Mouse (Mus musculus) limb, embryonic 15.5 days (tissue): Measurements from ENCODE around the gene Snw1. TPM values are rescaled to one million over a fixed set of nuclear protein-coding genes. Genes with fewer than 3 reads are reported as not detected.
A peak's percentile ranks its signal among the peaks of the same experiment; 100 is the strongest.

Experiments used
- ATAC-seq: fragments of 200-750 bp; cut with Nextera tagmentation; 2 replicates; pipeline ENCODE4 v1.8.0; 2017; ENCODE audit warnings: low read depth, moderate TSS enrichment; ENCODE audit not compliant: insufficient number of reproducible peaks, low FRiP score, low TSS enrichment
- H3K27ac ChIP-seq: fragments of 300-500 bp; sonication (generic); 2 replicates; pipeline ENCODE4 v1.5.1; 2015; ENCODE audit warnings: moderate library complexity, mild to moderate bottlenecking, inconsistent platforms
- H3K27me3 ChIP-seq: fragments of 300-500 bp; sonication (generic); 2 replicates; pipeline ENCODE4 v1.6.1; 2015; ENCODE audit warnings: inconsistent platforms
- H3K36me3 ChIP-seq: fragments of 300-500 bp; sonication (generic); 2 replicates; pipeline ENCODE4 v1.6.1; 2015; ENCODE audit warnings: inconsistent platforms
- H3K4me1 ChIP-seq: fragments of 300-500 bp; sonication (generic); 2 replicates; pipeline ENCODE4 v1.6.1; 2015; ENCODE audit warnings: inconsistent platforms
- H3K4me2 ChIP-seq: fragments of 300-500 bp; sonication (generic); 2 replicates; pipeline ENCODE4 v1.6.1; 2015; ENCODE audit warnings: mild to moderate bottlenecking, inconsistent platforms
- H3K4me3 ChIP-seq: fragments of 300-500 bp; sonication (generic); 2 replicates; pipeline ENCODE4 v1.5.1; 2015; ENCODE audit warnings: mild to moderate bottlenecking, inconsistent platforms
- H3K9ac ChIP-seq: fragments of 300-500 bp; sonication (generic); 2 replicates; pipeline ENCODE4 v1.6.1; 2015; ENCODE audit warnings: inconsistent platforms
- H3K9me3 ChIP-seq: fragments of 300-500 bp; sonication (generic); 2 replicates; pipeline ENCODE4 v1.6.1; 2016; ENCODE audit warnings: inconsistent platforms
- WGBS: fragments of 180-500 bp; shearing (Covaris S2); methylation state at CpG from one replicate; pipeline ENCODE4 v1.1.7; 2015; 5-methylcytosine and 5-hydroxymethylcytosine counted together
- polyA plus RNA-seq: library from polyadenylated mRNA; unstranded; fragments of >200 nt; fragmentation: Nextera tagmentation; extraction: Ambion mirVana; gene quantifications from 2 replicates; pipeline ENCODE4 v1.2.1, GENCODE M21; 2015

Gene Snw1
- polyA plus RNA-seq, 1 experiment from 2014 or later: 113 TPM

DNA sequence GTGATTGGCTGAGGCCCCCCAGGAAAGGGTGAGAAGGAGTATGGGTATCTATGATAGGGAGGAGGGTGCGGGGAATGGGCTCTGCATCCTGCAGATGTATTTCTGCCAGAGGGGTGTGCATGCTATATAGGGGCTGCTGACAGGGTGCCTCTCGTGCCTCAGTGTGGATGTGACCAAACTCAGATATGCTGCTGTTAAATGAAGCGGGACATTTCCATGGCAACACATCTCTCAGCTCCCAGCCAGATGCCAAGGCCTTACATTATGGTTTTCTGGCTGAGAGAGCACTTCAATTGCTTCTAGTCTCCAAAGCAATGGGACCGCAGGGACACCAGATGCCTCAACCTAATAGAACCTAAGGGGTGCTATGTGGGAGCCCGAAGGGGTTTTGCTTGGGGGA is 53.2 kb downstream of the Snw1 start:
- Histone ChIP-seq H3K9ac (no peak overlapping the region), H3K4me1 (no peaks in the 10 kb centered on the region), H3K27ac (no peak overlapping the region), H3K4me2 (no peak overlapping the region), H3K4me3 (no peak overlapping the region), H3K9me3 (no peaks in the 10 kb centered on the region), H3K36me3 (peaks cover 11% of the 10 kb centered on the region; the same call in 1 of the 2 replicates), H3K27me3 (no peaks in the 10 kb centered on the region)
- whole genome bisulfite sequencing: 78% methylated on average over 5 of the region's 5 CpGs
- no peak for ATAC-seq

DNA sequence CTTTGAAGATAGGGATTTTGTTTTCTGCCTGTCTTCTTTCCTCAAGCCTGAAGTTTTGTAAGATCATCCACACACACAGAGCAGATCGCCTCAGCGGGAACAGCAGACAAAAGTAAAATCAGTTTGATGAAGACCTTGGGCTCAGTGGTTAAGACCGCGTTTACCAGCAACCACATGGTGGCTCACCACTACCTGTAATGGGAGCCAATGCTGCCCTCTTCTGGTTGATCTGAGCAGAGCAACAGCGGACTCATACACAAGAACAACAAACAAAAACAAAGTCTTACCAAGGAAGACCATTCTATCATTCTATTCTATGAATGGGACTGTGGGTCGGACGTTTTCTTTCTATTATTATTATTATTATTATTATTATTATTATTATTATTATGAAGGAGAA is 55.4 kb downstream of the Snw1 start:
- Histone ChIP-seq H3K9me3 (no peaks in the 10 kb centered on the region), H3K27ac (no peak overlapping the region), H3K9ac (no peak overlapping the region), H3K4me2 (no peak overlapping the region), H3K27me3 (no peaks in the 10 kb centered on the region), H3K4me1 (no peaks in the 10 kb centered on the region), H3K36me3 (no peaks in the 10 kb centered on the region), H3K4me3 (no peak overlapping the region)
- 32% methylated on average over 7 of the region's 7 CpGs for WGBS
- ATAC-seq: no peak

DNA sequence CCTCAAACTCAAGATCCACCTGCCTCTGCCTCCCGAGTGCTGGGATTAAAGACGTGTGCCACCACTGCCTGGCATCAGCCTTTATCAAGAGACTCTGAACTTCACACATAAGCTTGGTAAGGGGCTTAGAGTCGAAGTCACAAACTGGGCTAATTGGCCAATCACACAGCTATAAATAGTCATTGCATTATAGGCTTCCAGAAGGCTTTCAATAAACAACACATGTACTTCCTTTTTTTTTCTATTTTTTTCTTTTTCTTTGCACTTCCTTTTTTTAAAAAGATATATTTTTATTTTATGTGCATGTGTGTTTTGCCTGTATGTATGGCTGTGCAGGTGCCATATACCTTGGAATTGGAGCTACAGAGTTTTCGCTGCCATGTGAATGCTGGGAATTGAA is 56.7 kb downstream of the Snw1 start:
- Histone ChIP-seq H3K4me3 (no peak overlapping the region), H3K27ac (no peak overlapping the region), H3K9ac (no peak overlapping the region), H3K36me3 (no peaks in the 10 kb centered on the region), H3K9me3 (no peaks in the 10 kb centered on the region), H3K27me3 (no peaks in the 10 kb centered on the region), H3K4me1 (no peaks in the 10 kb centered on the region; the same call in 1 of the 2 replicates), H3K4me2 (no peak overlapping the region)
- 62% methylated on average over 4 of the region's 4 CpGs for WGBS
- ATAC-seq: no peak

GRCm38 (mm10) chr12:87413179-87413790 is 58.8 kb downstream of the Snw1 start:
- H3K27me3 ChIP-seq: no peaks in the 10 kb centered on the region
- H3K36me3 ChIP-seq: no peaks in the 10 kb centered on the region
- no peak overlapping the region for H3K4me2 ChIP-seq
- no peak overlapping the region for H3K27ac ChIP-seq
- H3K9me3 ChIP-seq: no peaks in the 10 kb centered on the region
- ATAC-seq: no peak
- WGBS: 18% methylated on average over 4 of the region's 4 CpGs
- H3K9ac ChIP-seq: no peak overlapping the region
- no peak overlapping the region for H3K4me3 ChIP-seq
- no peaks in the 10 kb centered on the region; the same call in 1 of the 2 replicates for H3K4me1 ChIP-seq

- Histone ChIP-seq H3K4me2 (no peak overlapping the region), H3K9ac (no peak overlapping the region), H3K27me3 (no peaks in the 10 kb centered on the region), H3K4me1 (peaks cover 5% of the 10 kb centered on the region), H3K36me3 (no peaks in the 10 kb centered on the region), H3K4me3 (no peak overlapping the region), H3K27ac (no peak overlapping the region), H3K9me3 (no peaks in the 10 kb centered on the region)
- WGBS: 35% methylated on average over 7 of the region's 7 CpGs
- no peak for ATAC-seq
These were observed 61.1 kb downstream of the Snw1 start for GRCm38 (mm10) chr12:87410999-87411398.

- Histone ChIP-seq H3K4me2 (no peak overlapping the region), H3K4me1 (peaks cover 5% of the 10 kb centered on the region), H3K9ac (no peak overlapping the region), H3K27ac (no peak overlapping the region), H3K4me3 (no peak overlapping the region), H3K9me3 (no peaks in the 10 kb centered on the region), H3K36me3 (no peaks in the 10 kb centered on the region), H3K27me3 (no peaks in the 10 kb centered on the region)
- 82% methylated on average over 4 of the region's 4 CpGs for WGBS
- no peak for ATAC-seq
These were observed 63.0 kb downstream of the Snw1 start for GRCm38 (mm10) chr12:87409123-87409522.

DNA sequence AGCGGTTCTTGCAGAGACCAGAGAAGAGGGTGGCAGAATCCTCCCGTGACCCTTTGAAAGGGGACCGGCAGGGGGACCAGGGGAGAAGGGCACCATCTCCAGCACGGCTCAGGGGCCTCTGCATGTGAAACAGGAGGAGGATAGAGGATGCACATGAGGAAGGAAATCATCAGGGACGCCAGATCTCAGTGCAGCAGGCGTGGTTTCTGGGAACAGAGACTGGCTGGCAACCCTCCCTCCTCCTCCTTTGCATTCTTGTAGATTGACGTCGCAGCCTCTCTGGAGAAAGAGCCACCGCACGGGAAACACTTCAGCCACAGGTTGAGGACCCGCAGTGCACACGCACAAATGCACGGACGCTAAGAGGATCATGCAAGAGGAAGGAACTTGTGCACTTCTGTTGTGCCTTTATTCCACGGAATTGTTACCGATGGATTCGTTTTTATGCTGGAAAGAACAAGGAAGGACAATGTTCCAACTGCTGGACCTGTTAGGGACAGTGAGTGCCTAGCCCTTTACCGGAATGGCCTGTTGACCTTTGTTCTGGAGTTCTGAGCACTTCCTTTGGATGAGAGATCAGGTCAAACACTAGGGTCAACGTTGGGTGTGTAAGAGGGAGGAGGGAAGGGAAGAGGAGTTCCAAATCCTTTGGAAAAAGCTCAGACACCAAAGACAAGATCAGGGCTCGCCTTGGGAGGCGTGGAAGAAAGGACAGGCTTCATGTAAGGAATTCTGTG is 64.0 kb downstream of the Snw1 start:
- Histone ChIP-seq H3K27me3 (no peaks in the 10 kb centered on the region), H3K27ac (no peak overlapping the region), H3K36me3 (no peaks in the 10 kb centered on the region), H3K4me2 (peak overlapping the region; percentile 10; the same call in 1 of the 2 replicates), H3K4me3 (no peak overlapping the region; the same call in 1 of the 2 replicates), H3K9me3 (no peaks in the 10 kb centered on the region), H3K9ac (no peak overlapping the region), H3K4me1 (peaks cover 5% of the 10 kb centered on the region)
- no peak for ATAC-seq
- WGBS: 33% methylated on average over 21 of the region's 21 CpGs

DNA sequence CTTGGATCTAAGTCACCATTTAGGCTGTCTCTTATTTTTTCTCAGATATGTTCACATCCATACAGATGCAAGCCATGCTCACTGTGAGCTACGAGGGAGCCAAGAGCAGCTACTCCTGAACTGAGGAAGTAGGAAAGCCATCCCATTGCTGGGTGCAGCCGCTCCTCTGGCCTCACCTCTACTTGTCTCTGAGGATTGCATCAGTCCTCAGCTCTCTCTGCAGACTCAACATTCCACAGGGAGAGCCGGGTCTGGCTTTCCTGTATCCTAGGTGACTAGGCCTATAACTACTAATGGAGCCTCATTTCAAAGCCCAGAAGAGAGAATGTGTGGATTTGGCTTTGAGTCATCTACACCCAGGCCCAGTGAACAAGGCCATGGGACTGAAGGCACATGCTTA is 66.4 kb downstream of the Snw1 start:
- Histone ChIP-seq H3K9ac (no peak overlapping the region), H3K4me3 (no peak overlapping the region), H3K4me2 (no peak overlapping the region), H3K4me1 (peaks cover 5% of the 10 kb centered on the region; the same call in 1 of the 2 replicates), H3K27ac (no peak overlapping the region), H3K27me3 (no peaks in the 10 kb centered on the region), H3K36me3 (no peaks in the 10 kb centered on the region), H3K9me3 (no peaks in the 10 kb centered on the region)
- WGBS: 62% methylated on average over 3 of the region's 3 CpGs
- ATAC-seq: no peak

- 82% methylated on average over 4 of the region's 4 CpGs for WGBS
- no peak for ATAC-seq
These were observed 66.9 kb downstream of the Snw1 start for GRCm38 (mm10) chr12:87405165-87405564.

GRCm38 (mm10) chr12:87401883-87402282 is 70.2 kb downstream of the Snw1 start:
- ATAC-seq: no peak

More at GRCm38 (mm10) chr12:87405165-87405564, 66.9 kb downstream of the Snw1 start:
- Histone ChIP-seq H3K9me3 (no peaks in the 10 kb centered on the region), H3K27me3 (no peaks in the 10 kb centered on the region), H3K4me3 (no peak overlapping the region), H3K4me2 (no peak overlapping the region), H3K9ac (no peak overlapping the region), H3K36me3 (no peaks in the 10 kb centered on the region), H3K4me1 (peaks cover 5% of the 10 kb centered on the region; the same call in 1 of the 2 replicates), H3K27ac (no peak overlapping the region)

GRCm38 (mm10) chr12:87399119-87399819 is 72.8 kb downstream of the Snw1 start:
- H3K9ac ChIP-seq: no peak overlapping the region
- no peak overlapping the region for H3K4me3 ChIP-seq
- H3K27me3 ChIP-seq: no peaks in the 10 kb centered on the region
- ATAC-seq: no peak
- WGBS: 85% methylated on average over 10 of the region's 10 CpGs
- no peaks in the 10 kb centered on the region for H3K9me3 ChIP-seq
- H3K4me2 ChIP-seq: no peak overlapping the region
- H3K36me3 ChIP-seq: no peaks in the 10 kb centered on the region
- no peak overlapping the region for H3K27ac ChIP-seq
- H3K4me1 ChIP-seq: no peaks in the 10 kb centered on the region

More at GRCm38 (mm10) chr12:87401883-87402282, 70.2 kb downstream of the Snw1 start:
- Histone ChIP-seq H3K27me3 (no peaks in the 10 kb centered on the region), H3K36me3 (no peaks in the 10 kb centered on the region), H3K27ac (no peak overlapping the region), H3K9me3 (no peaks in the 10 kb centered on the region), H3K4me3 (no peak overlapping the region), H3K4me1 (no peaks in the 10 kb centered on the region), H3K4me2 (no peak overlapping the region), H3K9ac (no peak overlapping the region)
- 45% methylated on average over 6 of the region's 6 CpGs for WGBS
